Mouse (Mus musculus) retina, postnatal 1 day (tissue): ENCODE measurements at regions not wholly inside any gene's neighbourhood (a gene's known extent, or its start where the extent isn't known, plus 50 kb on each side); places are given as distances from the start of the nearest gene placed in this dataset.

Source experiments
- DNase-seq: peaks from one replicate; pipeline ENCODE4 v3.0.0-alpha.2; 2012

DNA sequence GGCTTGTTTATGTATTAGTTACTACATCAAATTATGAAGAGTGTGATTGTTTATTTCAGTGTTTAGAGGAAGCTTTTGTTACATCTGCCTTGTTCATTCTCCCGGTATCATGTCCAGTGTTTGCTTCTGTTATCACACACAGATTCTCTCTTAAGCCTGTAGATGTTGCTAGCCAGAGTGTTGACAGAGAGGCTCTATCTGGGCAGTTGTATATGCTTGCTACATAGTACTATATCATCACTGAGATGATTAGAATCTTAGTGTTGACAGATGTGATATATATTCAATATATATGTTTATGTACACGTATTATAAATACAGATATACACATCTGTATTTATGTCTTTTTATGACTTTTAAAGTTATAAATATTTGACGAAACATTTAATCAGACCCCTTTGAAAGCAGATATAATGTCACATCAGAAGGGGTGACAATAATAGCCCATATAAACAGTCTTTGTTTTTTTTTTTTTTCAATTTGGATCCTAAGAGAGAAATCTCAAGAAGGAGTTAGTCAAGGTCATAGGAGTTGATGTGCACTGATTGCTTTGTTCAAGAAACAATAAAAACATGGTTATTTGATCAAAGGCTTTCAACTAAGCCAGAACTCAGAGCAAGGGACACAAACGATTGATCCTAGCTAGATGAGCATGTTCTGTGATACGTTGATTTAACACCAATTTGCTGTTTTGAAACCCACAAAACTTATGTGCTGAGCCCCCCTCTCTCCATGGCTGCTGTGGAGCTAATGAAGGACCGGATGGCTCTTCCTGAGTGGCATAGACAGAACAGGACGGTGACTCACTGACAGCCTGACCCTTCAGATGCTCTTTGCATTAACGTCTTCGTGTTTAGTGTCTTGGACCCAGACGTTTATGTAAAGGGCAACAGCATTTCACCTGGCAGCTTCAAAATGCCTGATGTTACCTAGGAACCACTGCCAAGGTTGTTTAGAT is 352.8 kb upstream of the Arglu1 start:
- DNase-seq, result no peak

DNA sequence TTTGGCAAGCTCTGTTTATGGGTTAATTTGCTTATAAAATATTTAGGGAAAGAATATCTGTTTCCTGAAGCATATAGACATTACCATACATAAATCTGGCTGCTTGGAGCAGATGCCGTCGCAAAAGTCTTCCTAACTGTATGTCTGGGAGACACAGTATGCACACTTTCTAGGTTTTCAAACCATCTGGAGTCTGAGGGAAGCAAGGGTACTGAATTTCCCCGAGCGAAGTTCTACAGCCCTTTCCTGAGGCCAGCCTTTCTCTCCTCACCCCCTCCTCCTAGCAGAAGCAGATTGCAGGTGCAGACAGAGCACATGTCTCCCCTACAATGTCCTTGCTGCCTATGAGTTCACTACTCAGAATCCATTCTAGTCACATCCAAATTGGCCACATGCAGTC is 338.8 kb upstream of the Arglu1 start:
- DNase-seq, result no peak

DNA sequence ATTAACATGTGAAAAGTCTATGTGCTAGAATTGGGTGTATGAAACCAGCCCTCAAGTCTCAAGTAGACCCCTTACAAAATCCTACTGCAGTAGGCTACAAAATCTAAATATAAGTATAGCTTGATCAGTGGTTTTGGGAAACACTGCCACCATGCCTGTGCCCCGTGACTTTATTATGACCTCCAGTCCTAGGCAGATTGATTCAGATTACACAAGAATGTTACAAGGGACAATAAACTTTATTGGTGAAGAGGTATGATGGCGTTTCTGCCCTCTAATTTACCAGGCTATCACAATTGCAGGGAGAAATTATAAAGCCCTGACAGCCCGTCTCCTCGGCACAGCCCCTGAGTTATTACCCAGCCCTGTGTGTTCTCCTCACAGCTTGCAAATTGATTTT is 337.4 kb upstream of the Arglu1 start:
- no peak for DNase-seq

DNA sequence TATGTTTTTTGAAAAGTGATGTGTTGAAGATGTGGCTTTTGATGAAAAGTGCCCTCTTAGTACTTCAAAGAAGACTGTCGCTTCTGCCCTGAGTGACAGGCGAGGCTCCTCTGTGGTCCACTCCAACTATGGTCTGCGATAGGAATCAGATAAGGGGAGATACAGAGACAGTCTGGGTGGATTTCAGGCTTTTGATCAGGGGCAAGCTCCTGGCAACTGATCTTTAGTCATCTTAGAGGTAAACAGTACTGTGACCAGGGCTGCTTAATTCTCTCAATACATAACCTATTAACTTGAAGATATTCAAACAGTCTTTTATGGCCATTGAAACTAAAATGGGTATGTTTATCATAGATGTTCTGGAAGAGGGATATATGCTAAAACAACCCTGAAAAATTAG is 335.6 kb upstream of the Arglu1 start:
- DNase-seq, result no peak

DNA sequence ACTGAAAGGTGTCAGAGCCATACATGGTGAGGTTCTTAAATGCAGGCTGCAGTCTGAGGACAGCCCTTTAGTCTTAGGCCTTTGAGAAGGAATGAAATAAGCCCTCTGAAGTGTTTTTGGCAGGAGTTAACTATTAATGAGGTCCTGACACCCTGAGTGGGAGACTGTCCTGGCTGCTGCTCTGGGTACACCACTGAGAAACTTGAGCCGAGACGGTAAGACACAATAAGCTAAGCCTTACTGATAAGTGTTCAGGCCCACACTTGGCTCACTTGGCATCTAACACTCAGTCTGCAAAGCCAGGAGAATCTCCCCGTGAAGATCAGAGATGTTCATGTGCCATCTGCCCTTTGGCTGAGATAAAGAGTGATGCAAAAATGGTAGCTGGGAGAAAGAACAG is 335.1 kb upstream of the Arglu1 start:
- no peak for DNase-seq

DNA sequence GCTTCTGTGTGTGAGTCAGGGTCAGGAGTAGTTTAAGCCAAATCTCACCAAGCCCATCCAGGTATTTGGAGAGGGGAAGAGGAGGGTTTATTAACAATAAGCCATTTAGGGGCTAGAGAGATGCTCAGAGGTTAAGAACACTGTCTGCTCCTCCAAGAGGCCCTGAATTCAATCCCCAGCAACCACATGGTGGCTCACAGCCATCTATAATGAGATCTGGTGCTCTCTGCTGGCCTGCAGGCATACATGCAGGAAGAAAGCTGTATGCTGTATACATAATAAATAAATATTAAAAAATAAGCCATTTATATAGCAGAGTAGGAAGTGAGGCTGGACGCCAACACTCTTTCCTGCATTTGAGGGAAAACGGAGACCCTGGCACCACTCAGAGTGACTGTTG is 330.4 kb upstream of the Arglu1 start:
- no peak for DNase-seq

DNA sequence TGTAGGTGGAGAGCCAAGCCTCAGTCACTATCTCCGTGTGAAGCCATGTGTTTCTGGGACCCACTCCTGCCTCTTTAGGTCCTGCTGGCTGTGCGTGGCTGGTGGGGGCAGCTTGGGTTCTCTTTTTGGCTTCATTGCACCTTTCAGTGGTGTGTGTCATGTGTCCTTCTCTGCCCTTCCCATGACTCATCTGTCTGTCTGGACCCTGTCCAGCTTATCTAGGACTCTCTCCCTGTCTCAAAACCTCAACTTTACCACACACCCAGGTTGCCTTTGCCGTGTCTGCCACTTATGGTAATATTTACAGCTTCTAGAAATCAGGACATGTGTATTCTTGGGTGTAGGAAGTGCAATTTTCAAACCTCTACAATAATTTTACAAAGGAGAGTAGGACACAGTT is 329.9 kb upstream of the Arglu1 start:
- no peak for DNase-seq

DNA sequence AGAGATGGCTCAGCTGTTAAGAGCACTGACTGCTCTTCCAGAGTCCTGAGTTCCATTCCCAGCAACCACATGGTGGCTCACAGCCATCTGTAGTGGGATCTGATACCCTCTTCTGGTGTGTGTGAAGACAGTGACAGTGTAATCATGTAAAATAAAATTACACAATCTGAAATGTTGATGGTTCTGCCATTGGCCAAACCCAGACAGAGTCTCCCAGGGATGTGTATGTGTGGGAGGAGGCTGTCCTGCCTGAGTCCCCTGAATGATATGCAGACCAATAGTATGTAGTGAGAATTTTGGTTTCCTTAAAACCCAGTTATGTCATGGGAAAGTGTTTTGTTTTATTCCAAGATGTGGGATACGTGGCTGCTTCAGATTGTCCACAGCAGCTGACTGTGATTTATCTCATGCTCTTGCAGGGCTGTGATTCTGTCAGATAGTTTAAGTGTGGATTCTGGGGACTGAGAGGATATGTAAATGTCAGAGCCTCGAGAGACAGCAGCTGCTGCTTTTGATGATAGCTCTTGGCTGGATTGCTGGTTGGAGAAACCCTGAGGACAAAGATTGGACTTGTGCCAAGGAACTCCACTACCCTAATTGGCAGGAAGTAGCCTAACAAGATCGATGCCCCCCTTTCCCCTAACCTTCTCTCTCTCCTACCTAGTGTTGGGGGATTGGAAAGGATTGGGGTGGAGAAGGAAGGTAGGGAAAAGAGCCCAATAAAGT is 321.6 kb upstream of the Arglu1 start:
- peak; percentile 50 for DNase-seq

DNA sequence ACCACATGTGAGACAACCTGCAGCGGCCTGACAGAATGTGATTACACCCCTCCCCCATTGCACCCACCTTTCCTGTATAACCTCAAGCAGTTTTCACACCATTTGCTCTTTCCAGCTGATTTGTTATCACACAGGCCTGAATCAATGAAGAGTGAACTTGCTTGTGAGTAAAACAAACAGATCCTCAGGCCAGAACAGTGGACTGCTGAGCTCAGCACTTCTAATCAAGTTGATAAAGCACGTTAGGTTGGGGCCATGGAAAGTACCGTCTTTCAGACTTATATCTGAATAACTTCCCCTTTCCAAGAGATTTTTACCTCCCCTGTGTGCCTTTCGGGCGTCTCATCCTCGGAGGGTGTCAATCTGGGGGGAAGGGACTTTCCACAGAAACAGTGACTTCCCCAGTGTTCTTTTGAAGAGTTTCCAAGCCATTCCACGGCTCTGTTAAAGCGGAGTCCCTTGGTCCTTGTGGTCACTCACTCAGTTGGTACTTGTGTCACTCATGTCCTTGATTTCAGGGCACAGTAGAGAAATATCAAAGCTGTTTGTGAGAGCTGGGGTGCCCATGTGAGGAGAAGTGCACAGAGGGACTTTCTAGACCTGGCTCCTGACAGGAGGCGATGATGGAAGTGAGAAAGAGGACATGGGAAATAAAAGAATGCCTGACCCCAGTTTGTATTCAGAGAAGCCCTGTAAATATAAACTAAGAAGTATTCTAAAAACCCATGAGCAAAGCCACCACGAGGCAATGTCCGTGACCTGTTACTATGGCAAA is 317.9 kb upstream of the Arglu1 start:
- DNase-seq, result no peak

DNA sequence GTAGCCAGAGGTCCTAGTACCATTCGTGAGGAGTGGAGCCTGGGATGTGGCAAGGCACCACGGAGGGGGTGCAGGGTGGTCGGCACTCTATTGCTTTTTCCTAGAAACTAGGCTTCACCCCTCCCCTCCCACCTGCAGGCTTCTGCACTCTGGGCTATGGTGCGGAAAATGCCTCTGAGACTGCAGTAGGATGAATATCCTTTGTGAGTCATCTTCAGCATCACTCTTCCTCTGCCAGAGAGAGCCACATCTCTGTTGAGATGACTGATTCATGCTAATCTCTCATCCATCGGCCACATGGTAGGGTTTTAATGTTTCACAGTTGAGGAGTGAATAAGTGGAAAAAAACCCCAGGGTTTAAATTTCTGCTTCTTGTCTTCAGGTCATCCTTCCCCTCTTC is 309.6 kb upstream of the Arglu1 start:
- DNase-seq, result no peak

DNA sequence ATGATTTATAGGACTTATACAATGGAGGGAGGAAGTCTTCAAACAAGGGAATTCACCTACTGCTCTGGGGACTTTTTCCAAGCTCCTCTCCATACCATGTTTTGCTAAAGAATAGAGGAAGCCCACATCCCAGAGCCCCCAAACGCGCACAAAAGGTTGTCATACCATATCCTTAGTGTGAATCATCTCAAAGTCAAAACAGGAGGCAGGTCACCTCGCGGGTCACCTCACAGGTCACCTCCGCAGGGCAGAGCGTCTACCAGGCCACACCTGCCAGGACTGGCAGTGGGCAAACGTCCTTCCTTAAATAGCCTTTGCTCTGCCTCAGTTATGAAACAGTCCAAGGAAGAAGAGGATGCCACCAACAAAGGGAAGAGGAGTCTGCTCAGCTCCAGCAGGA is 307.3 kb upstream of the Arglu1 start:
- no peak for DNase-seq

DNA sequence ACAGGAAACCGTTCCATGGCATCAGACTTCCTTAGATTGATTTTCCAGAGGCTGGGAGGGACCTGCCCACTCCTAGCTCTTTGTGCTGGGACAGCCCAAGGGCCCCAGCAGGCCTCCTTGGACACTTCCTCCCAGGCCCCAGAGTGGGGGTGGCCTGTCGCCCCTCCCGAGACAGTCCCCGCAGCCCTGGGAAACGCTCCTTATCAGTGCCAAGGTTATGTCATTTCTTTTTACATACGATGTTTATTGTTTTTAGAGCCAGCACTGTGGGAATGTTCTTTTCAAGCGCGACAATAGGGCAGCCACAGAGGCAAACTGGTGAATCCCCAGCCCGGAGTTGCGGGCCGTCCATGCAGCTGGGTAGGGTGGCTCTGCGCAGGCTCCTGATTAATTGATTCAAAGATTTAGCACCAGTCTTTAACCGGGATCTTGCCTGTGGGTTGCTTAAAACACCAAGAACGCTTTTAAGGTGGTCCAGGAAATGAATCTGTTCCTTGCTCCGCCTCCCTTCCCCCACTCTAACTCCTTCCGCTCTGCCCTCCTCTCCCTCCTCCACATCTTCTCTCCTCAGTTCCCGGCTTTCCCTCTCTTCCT is 304.4 kb upstream of the Arglu1 start:
- peak; percentile 60 for DNase-seq

DNA sequence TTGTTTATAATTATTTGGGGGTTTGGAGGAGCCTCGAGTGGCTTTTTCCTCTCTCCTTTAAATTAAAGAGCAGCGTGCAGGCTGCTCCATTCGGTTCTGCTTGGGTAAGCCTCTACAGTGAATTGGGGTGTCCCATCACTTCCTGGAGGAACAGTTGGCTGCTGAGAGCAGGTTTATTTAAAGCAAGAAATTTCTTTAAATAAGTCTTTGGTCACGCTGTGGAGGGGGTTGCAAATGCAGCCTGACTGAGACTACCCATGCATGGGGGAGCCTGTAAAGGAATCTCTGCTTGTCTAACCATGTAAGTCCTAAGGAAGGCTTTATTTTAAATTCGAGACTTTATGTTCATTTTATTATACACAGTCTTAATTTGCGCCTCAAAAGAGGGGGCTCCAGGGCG is 303.7 kb upstream of the Arglu1 start:
- no peak for DNase-seq

DNA sequence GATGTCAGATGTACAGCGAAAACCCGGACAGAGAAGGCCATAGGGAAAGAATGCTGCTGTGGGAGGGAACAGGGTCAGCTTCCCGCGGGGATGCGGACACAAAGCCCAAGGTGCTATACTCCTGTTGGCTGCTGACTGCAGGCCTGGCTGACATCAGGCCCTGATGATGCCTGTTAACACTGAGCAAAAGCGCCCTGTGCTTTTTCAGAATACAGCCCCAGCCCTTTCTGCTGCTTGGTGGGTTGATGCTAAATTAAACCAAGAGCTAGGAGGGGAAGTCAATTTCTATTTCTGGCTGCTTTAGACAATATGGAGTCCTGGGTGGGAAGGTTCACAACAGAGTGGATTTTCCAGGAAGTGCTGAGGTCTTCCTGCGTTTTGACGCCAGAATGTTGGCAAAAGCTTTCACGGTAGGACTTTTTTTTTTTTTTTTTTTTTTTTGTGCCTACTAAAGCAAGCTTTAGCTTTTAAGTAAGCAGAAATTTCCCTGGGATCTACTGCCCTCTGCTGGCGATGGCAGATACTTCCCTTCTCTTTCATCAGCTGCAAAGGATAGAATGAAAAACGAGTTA is 302.2 kb upstream of the Arglu1 start:
- DNase-seq, result peak; percentile 89

DNA sequence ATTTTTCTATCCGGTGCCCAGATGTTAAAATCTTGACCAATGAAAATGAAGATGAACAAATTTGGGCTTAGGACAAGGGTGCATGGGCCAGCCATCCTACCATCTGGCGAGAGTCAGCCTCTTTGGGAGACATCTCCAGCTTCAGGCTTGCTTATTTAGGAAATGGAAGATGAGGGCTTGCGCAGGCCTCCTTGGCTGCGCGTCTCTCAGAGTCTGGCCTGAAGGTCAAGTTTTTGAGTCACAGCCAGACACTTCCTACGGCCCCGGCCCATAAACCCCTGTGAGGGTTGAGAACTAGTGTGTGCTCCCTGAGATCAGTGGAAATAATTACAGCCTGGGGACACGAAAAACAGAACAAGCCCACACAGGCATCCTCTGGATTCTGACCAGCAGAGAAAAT is 300.7 kb upstream of the Arglu1 start:
- DNase-seq, result no peak

DNA sequence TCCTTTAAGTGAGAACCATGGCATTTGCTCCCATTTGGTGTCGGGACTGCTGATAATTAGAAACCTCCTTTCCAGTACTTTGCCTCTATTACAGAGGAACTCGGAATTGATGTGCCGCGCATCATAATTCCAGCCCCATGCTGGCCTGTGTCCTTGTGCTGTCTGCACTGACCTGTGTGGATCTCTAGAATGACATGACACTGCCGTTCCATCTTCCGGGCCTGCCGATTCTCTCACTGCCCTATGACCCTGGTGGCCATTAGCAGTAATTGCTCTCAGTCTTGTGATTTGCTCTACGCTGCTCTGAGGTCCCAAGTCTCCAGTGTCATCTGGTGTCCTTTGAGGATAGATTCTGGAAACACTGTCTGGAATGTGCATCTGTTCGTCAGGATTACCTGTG is 295.7 kb upstream of the Arglu1 start:
- peak; percentile 50 for DNase-seq

DNA sequence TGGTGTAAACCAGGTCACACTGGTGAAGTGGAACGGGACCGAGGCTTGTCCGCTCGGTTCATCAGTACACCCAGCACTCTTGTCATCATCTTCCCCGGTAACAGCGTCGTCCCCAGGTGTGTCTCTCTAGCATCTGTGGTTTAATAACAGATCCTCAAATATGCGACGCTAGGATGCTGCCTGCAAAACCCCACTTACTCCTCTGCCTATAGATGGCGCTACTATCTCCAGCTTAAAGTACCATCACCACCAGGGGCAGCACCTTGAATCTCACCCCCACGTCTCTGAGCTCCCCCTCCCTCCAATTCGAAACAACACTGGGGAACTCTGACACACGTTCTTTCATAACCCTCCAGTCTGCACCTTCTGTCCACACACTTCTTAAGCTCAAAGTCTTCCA is 295.1 kb upstream of the Arglu1 start:
- no peak for DNase-seq

DNA sequence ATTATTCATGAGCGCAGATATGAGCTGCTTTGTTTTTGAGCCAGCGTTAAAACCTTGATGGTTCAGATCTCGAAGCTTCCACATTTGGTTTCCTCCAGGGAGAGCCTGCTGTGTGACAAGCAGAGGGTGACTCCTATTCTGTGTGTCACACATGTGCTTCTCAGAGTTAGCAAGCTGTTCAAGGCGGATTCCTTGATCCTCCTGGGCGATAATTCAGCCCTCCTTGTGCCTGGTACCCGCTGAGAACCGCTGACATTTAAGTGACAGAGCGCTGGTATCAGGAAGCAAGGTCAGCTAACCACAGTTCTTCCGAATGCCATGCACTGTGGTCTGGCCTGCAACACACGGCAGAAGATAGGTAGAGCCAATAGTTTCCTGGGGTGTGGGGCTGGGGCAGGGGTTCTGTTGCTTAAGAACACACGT is 294.5 kb upstream of the Arglu1 start:
- DNase-seq, result no peak

DNA sequence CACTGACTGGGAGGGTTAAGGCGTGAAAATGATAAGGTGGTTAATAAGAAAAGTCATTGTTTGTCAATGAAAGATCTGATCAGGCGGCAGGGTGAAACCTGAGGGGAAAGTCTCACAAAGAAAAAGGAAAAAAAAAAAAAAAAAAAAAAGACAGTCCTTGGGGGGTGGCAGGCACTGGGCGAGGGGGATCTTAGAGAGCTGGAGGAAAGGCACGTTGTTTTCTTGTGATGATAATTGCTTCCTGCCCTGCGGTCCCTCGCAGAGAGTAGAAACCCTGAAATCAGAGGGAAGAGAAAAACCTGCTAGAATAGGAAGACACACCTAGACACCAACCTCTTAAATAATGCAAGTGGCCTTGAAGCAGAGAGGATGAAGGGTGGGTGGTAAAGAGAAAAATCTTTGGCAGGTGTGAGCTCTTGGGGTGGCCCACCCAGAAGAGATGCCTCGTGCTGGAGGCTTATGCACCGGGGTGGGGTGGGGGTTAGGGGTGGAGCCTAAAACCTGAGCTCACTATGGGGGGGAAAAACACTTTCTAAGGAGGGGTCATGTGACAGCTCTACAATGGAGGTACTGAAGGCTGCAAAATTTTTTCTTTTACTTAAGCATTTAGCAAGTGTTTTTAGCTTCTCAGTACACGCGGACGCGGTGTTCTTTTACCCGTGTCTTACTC is 294.0 kb upstream of the Arglu1 start:
- no peak for DNase-seq

DNA sequence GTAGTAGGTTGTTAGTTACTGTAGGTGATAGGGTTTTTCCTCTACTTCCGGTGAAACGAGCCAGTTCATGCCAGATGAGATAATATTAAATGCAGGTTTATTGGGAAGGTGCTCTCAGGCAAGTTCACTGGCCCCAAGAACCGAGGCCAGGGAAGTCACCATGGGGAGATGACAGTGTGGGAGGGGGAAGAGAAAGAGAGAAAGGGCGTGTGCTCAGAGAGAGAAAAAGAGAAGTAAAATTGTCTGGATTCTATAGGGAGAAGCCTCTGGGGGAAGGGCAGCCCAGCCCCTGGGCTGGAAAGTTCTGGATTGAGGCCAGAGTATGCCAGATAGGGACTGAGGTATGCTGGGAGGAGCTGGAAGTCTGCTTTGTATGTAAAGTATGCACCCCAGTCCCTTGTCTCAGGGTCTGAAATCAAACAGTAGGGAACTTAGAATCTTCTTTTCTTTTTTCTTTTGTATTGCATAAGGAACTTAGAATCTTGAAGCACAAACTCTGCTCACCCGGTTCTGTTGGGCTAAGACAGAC is 292.9 kb upstream of the Arglu1 start:
- DNase-seq, result no peak

DNA sequence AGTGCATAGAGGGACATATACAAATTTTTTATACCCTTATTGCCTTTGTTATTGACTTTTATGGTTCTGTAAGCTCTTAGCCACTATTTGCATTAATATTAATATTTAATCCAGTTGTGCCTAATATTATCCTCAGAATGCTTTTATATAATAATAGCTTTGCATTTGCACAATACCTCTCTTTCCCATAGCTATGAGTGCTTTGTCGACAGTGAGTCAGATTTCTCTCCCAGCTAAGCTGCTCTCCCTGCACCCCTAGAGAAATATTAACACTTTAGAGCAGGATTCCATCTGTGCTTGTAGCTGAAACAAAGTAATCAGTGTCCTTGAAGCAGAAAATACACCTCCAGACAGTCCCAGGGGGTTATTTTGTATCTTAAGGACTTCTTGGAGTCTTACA is 288.6 kb upstream of the Arglu1 start:
- no peak for DNase-seq

DNA sequence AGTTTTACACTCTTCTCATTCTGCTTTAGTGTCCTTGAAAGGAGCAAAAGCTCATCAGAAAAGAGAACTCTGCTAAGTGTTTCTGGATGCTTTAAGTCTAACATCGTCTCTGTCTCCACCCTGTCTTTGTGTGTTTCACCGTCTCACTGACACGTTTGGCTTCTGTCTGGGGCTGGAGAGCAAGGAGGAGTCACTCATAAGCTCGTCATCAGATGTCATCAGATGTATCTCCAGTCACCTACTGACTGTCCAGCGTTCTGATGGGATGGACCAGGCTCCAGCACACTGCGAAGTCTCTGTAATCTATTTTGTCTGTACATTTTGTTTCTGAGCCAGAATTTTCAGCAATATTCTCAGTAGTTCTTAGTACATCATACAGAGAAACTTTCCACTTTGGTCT is 283.4 kb upstream of the Arglu1 start:
- no peak for DNase-seq
